Mouse (Mus musculus) lung, postnatal 0 days (tissue): ENCODE measurements around the gene 1700030J22Rik. TPM values are rescaled to one million over a fixed set of nuclear protein-coding genes. Genes with fewer than 3 reads are reported as not detected.

ENCODE experiments used
- ATAC-seq: fragments of 200-750 bp; cut with Nextera tagmentation; 2 replicates; pipeline ENCODE4 v1.8.0; 2017; ENCODE audit warnings: moderate library complexity
- DNase-seq: peaks from one replicate; pipeline ENCODE4 v3.0.0-alpha.2; 2016; ENCODE audit warnings: low spot score
- H3K27ac ChIP-seq: fragments of 300-500 bp; sonication (generic); 2 replicates; pipeline ENCODE4 v1.5.1; 2014; ENCODE audit warnings: antibody characterized with exemption, mild to moderate bottlenecking, low read length, mixed read lengths
- H3K27me3 ChIP-seq: fragments of 300-500 bp; sonication (generic); replicated peaks from 2 replicates; pipeline ENCODE4 v1.6.1; 2014; ENCODE audit warnings: low read length, mixed read lengths; ENCODE audit not compliant: insufficient read depth
- H3K36me3 ChIP-seq: fragments of 300-500 bp; sonication (generic); 2 replicates; pipeline ENCODE4 v1.6.1; 2014; ENCODE audit warnings: low read length, mixed read lengths; ENCODE audit not compliant: insufficient read depth
- H3K4me1 ChIP-seq: fragments of 300-500 bp; sonication (generic); 2 replicates; pipeline ENCODE4 v1.6.1; 2014; ENCODE audit warnings: antibody characterized with exemption, low read depth, low read length, mixed read lengths; ENCODE audit not compliant: insufficient read depth
- H3K4me2 ChIP-seq: fragments of 300-500 bp; sonication (generic); replicated peaks from 2 replicates; pipeline ENCODE4 v1.6.1; 2014; ENCODE audit warnings: low read depth, mild to moderate bottlenecking, low read length, moderate library complexity, mixed read lengths
- H3K4me3 ChIP-seq: fragments of 300-500 bp; sonication (generic); 2 replicates; pipeline ENCODE4 v1.5.1; 2014; ENCODE audit warnings: low read depth, low read length
- H3K9ac ChIP-seq: fragments of 300-500 bp; sonication (generic); replicated peaks from 2 replicates; pipeline ENCODE4 v1.6.1; 2014; ENCODE audit warnings: low read depth, mild to moderate bottlenecking
- H3K9me3 ChIP-seq: fragments of 300-500 bp; sonication (generic); 2 replicates; pipeline ENCODE4 v1.6.1; 2016; ENCODE audit warnings: low read length, mixed read lengths
- CTCF ChIP-seq: IDR thresholded peaks from 2 replicates; pipeline ENCODE4 v1.5.1; 2016; ENCODE audit warnings: antibody characterized with exemption, mild to moderate bottlenecking
- EP300 ChIP-seq: IDR thresholded peaks from 2 replicates; pipeline ENCODE4 v1.6.1; 2016; ENCODE audit warnings: antibody characterized with exemption, mild to moderate bottlenecking, control low read depth
- WGBS: fragments of 180-500 bp; shearing (Covaris S2); extraction: QIAGEN DNeasy Blood & Tissue Kit; methylation state at CpG from one replicate; pipeline ENCODE4 v1.1.7; 2014; 5-methylcytosine and 5-hydroxymethylcytosine counted together
- polyA plus RNA-seq: library from polyadenylated mRNA; unstranded; fragments of >200 nt; fragmentation: Nextera tagmentation; extraction: Ambion mirVana; gene quantifications from 2 replicates; pipeline ENCODE4 v1.2.1, GENCODE M21; 2015

1700030J22Rik gene
- polyA plus RNA-seq: 2.6 TPM in 2 replicates

GRCm38 (mm10) chr8:116978631-116979256 is at the start of gene 1700030J22Rik:
Gene 1700030J22Rik (minus strand): TSS chr8:116978959.
- ATAC-seq: peak; percentile 99

GRCm38 (mm10) chr8:117027601-117028000 is 48.8 kb upstream of the 1700030J22Rik start:
- ATAC-seq: no peak
- WGBS: 77% methylated on average over 5 of the region's 5 CpGs

More at GRCm38 (mm10) chr8:116978631-116979256, at the start of gene 1700030J22Rik:
- Histone ChIP-seq H3K4me1 (no peaks in the 10 kb centered on the region), H3K27ac (peak within 1 kb of the TSS; percentile 57), H3K9me3 (no peaks in the 10 kb centered on the region), H3K27me3 (no peaks in the 10 kb centered on the region), H3K4me3 (peak within 1 kb of the TSS; percentile 69), H3K36me3 (no peaks in the 10 kb centered on the region), H3K9ac (peak within 1 kb of the TSS; percentile 30; the same call in 1 of the 2 replicates), H3K4me2 (peak within 1 kb of the TSS; percentile 59)
- under 1% methylated on average over 46 of the region's 46 CpGs for WGBS
- peak; percentile 99 for DNase-seq
- TF ChIP-seq CTCF (peak; percentile 66), EP300 (no peak)

GRCm38 (mm10) chr8:117022297-117022993 is 43.7 kb upstream of the 1700030J22Rik start:
- peak; percentile 17 for DNase-seq
- H3K9ac ChIP-seq: no peak overlapping the region

More at GRCm38 (mm10) chr8:117027601-117028000, 48.8 kb upstream of the 1700030J22Rik start:
- no peak overlapping the region for H3K27ac ChIP-seq
- H3K9me3 ChIP-seq: no peaks in the 10 kb centered on the region
- no peaks in the 10 kb centered on the region for H3K27me3 ChIP-seq
- TF ChIP-seq EP300 (no peak), CTCF (no peak)
- H3K4me2 ChIP-seq: no peak overlapping the region
- no peaks in the 10 kb centered on the region for H3K36me3 ChIP-seq
- no peak overlapping the region for H3K4me3 ChIP-seq
- H3K9ac ChIP-seq: no peak overlapping the region
- DNase-seq: no peak
- H3K4me1 ChIP-seq: no peaks in the 10 kb centered on the region

GRCm38 (mm10) chr8:117019323-117020275 is 40.8 kb upstream of the 1700030J22Rik start:
- Histone ChIP-seq H3K4me3 (no peak overlapping the region), H3K4me1 (no peaks in the 10 kb centered on the region), H3K36me3 (no peaks in the 10 kb centered on the region), H3K9me3 (no peaks in the 10 kb centered on the region), H3K9ac (no peak overlapping the region), H3K27me3 (no peaks in the 10 kb centered on the region), H3K4me2 (no peak overlapping the region), H3K27ac (no peak overlapping the region)
- TF ChIP-seq EP300: no peak
- no peak for TF ChIP-seq CTCF
- WGBS: 73% methylated on average over 18 of the region's 18 CpGs
- DNase-seq (no peak), ATAC-seq (no peak)

More at GRCm38 (mm10) chr8:117022297-117022993, 43.7 kb upstream of the 1700030J22Rik start:
- peak; percentile 13; the same call in 1 of the 2 replicates for TF ChIP-seq CTCF
- TF ChIP-seq EP300: no peak
- ATAC-seq: no peak; the same call in 1 of the 2 replicates
- Histone ChIP-seq H3K4me2 (no peak overlapping the region), H3K4me1 (no peaks in the 10 kb centered on the region), H3K9me3 (no peaks in the 10 kb centered on the region), H3K27me3 (no peaks in the 10 kb centered on the region), H3K27ac (no peak overlapping the region), H3K36me3 (no peaks in the 10 kb centered on the region), H3K4me3 (no peak overlapping the region)
- WGBS: 37% methylated on average over 1 of the region's 1 CpGs

GRCm38 (mm10) chr8:117017896-117018295 is 39.1 kb upstream of the 1700030J22Rik start:
- no peak overlapping the region for H3K4me3 ChIP-seq
- DNase-seq: no peak
- no peak overlapping the region for H3K9ac ChIP-seq
- no peak for ATAC-seq
- H3K27ac ChIP-seq: no peak overlapping the region
- H3K4me1 ChIP-seq: no peaks in the 10 kb centered on the region
- H3K4me2 ChIP-seq: no peak overlapping the region
- H3K9me3 ChIP-seq: no peaks in the 10 kb centered on the region
- no peaks in the 10 kb centered on the region for H3K36me3 ChIP-seq
- no peaks in the 10 kb centered on the region for H3K27me3 ChIP-seq
- no peak for TF ChIP-seq EP300
- no peak for TF ChIP-seq CTCF
- 90% methylated on average over 4 of the region's 4 CpGs for WGBS

- Histone ChIP-seq H3K4me1 (no peaks in the 10 kb centered on the region), H3K4me3 (no peak overlapping the region), H3K27me3 (no peaks in the 10 kb centered on the region), H3K36me3 (no peaks in the 10 kb centered on the region), H3K27ac (no peak overlapping the region), H3K9me3 (no peaks in the 10 kb centered on the region), H3K9ac (no peak overlapping the region), H3K4me2 (no peak overlapping the region)
- DNase-seq (no peak), ATAC-seq (no peak)
- TF ChIP-seq CTCF (no peak), EP300 (no peak)
- WGBS: 76% methylated on average over 8 of the region's 8 CpGs
Measured at GRCm38 (mm10) chr8:117017006-117017405, 38.2 kb upstream of the 1700030J22Rik start.
